Mouse (Mus musculus) spleen, adult 2 months (tissue): Measurements from ENCODE around the gene Nphp4.

Experiments
- CTCF ChIP-seq: fragments of 200-500 bp; IDR thresholded peaks from 2 replicates; pipeline ENCODE4 v1.5.1; 2011; ENCODE audit warnings: mild to moderate bottlenecking, inconsistent platforms; ENCODE audit not compliant: insufficient read depth, insufficient read length, insufficient replicate concordance; ENCODE audit errors: extremely low read depth
- POLR2A ChIP-seq: fragments of 200-500 bp; IDR thresholded peaks from 2 replicates; pipeline ENCODE4 v1.6.1; 2011; ENCODE audit warnings: low read depth, low read length, inconsistent platforms

- TF ChIP-seq CTCF, result no peak
- TF ChIP-seq POLR2A, result no peak
Measured at GRCm38 (mm10) chr4:152441536-152441935, 35.0 kb upstream of the Nphp4 start.
